Mouse (Mus musculus): Measurements from ENCODE around the gene Fam221a. TPM values are rescaled to one million over a fixed set of nuclear protein-coding genes. Genes with fewer than 3 reads are reported as not detected.
A peak's percentile ranks its signal among the peaks of the same experiment; 100 is the strongest.

Gene Fam221a
- 2.3 TPM in 1 of 2 replicates, not detected in the other for polyA plus RNA-seq (2012; ENCODE audit: insufficient read depth, low replicate concordance)

- Histone ChIP-seq H3K27me3 (replicated peaks) (no peaks in the 10 kb centered on the region), H3K9me3 (no peaks in the 10 kb centered on the region), H3K36me3 (replicated peaks; ENCODE audit: low read length) (no peaks in the 10 kb centered on the region), H3K4me3 (replicated peaks) (peak within 1 kb of the TSS; percentile 94), H3K4me1 (peaks cover 21% of the 10 kb centered on the region)
- no peak for TF ChIP-seq GATA1 (IDR thresholded peaks at IDR 0.05; ENCODE audit: borderline replicate concordance, low read length)
- TF ChIP-seq FLI1 (IDR thresholded peaks at IDR 0.05; ENCODE audit: low read length) = no peak
These were observed at the start of gene Fam221a for GRCm38 (mm10) chr6:49367159-49368054. TSS of gene Fam221a (plus strand) at chr6:49367739.

- H3K36me3 ChIP-seq (replicated peaks; ENCODE audit: low read length) = no peaks in the 10 kb centered on the region
- H3K4me3 ChIP-seq (replicated peaks) = peak within 1 kb of the TSS; percentile 95
- H3K27me3 ChIP-seq (replicated peaks) = no peaks in the 10 kb centered on the region
- TF ChIP-seq FLI1 (IDR thresholded peaks at IDR 0.05; ENCODE audit: low read length) = no peak
- no peak for TF ChIP-seq GATA1 (IDR thresholded peaks at IDR 0.05; ENCODE audit: borderline replicate concordance, low read length)
- no peaks in the 10 kb centered on the region for H3K9me3 ChIP-seq
- peaks cover 41% of the 10 kb centered on the region for H3K4me1 ChIP-seq
These were observed 48.5 kb upstream of the Fam221a start, which contains the start of gene Ccdc126 for GRCm38 (mm10) chr6:49318966-49319594. TSS of gene Ccdc126 (plus strand) at chr6:49319274.

GRCm38 (mm10) chr6:49319595-49320315 lies 47.8 kb upstream of the Fam221a start:
- H3K9me3 ChIP-seq = no peaks in the 10 kb centered on the region
- H3K27me3 ChIP-seq (replicated peaks) = no peaks in the 10 kb centered on the region
- H3K36me3 ChIP-seq (replicated peaks; ENCODE audit: low read length) = no peaks in the 10 kb centered on the region
- TF ChIP-seq FLI1 (IDR thresholded peaks at IDR 0.05; ENCODE audit: low read length) = no peak
- peaks cover 46% of the 10 kb centered on the region for H3K4me1 ChIP-seq
- H3K4me3 ChIP-seq (replicated peaks) = peak overlapping the region; percentile 95

- peak overlapping the region; percentile 18 for H3K4me3 ChIP-seq (replicated peaks)
These were observed 46.2 kb upstream of the Fam221a start for GRCm38 (mm10) chr6:49321341-49321740.

GRCm38 (mm10) chr6:49322056-49322455 lies 45.5 kb upstream of the Fam221a start:
- peaks cover 46% of the 10 kb centered on the region for H3K4me1 ChIP-seq
- H3K9me3 ChIP-seq = no peaks in the 10 kb centered on the region
- no peaks in the 10 kb centered on the region for H3K27me3 ChIP-seq (replicated peaks)
- TF ChIP-seq FLI1 (IDR thresholded peaks at IDR 0.05; ENCODE audit: low read length) = no peak
- TF ChIP-seq GATA1 (IDR thresholded peaks at IDR 0.05; ENCODE audit: borderline replicate concordance, low read length) = no peak
- H3K36me3 ChIP-seq (replicated peaks; ENCODE audit: low read length) = no peaks in the 10 kb centered on the region
- H3K4me3 ChIP-seq (replicated peaks) = no peak overlapping the region

More at GRCm38 (mm10) chr6:49321341-49321740, 46.2 kb upstream of the Fam221a start:
- Histone ChIP-seq H3K36me3 (replicated peaks; ENCODE audit: low read length) (no peaks in the 10 kb centered on the region), H3K9me3 (no peaks in the 10 kb centered on the region), H3K27me3 (replicated peaks) (no peaks in the 10 kb centered on the region), H3K4me1 (peaks cover 46% of the 10 kb centered on the region)
- TF ChIP-seq GATA1 (IDR thresholded peaks at IDR 0.05; ENCODE audit: borderline replicate concordance, low read length) (no peak), FLI1 (IDR thresholded peaks at IDR 0.05; ENCODE audit: low read length) (no peak)

- H3K27me3 ChIP-seq (replicated peaks) = no peaks in the 10 kb centered on the region
These were observed 44.6 kb upstream of the Fam221a start for GRCm38 (mm10) chr6:49322986-49323385.

GRCm38 (mm10) chr6:49324528-49324927 lies 43.0 kb upstream of the Fam221a start:
- no peaks in the 10 kb centered on the region for H3K36me3 ChIP-seq (replicated peaks; ENCODE audit: low read length)
- no peaks in the 10 kb centered on the region for H3K27me3 ChIP-seq (replicated peaks)
- H3K4me1 ChIP-seq = peaks cover 45% of the 10 kb centered on the region
- TF ChIP-seq FLI1 (IDR thresholded peaks at IDR 0.05; ENCODE audit: low read length) (no peak), GATA1 (IDR thresholded peaks at IDR 0.05; ENCODE audit: borderline replicate concordance, low read length) (no peak)
- H3K9me3 ChIP-seq = no peaks in the 10 kb centered on the region
- H3K4me3 ChIP-seq (replicated peaks) = no peak overlapping the region

More at GRCm38 (mm10) chr6:49322986-49323385, 44.6 kb upstream of the Fam221a start:
- TF ChIP-seq FLI1 (IDR thresholded peaks at IDR 0.05; ENCODE audit: low read length) (no peak), GATA1 (IDR thresholded peaks at IDR 0.05; ENCODE audit: borderline replicate concordance, low read length) (no peak)
- Histone ChIP-seq H3K4me1 (peaks cover 46% of the 10 kb centered on the region), H3K9me3 (no peaks in the 10 kb centered on the region), H3K36me3 (replicated peaks; ENCODE audit: low read length) (no peaks in the 10 kb centered on the region), H3K4me3 (replicated peaks) (no peak overlapping the region)

- TF ChIP-seq GATA1 (IDR thresholded peaks at IDR 0.05; ENCODE audit: borderline replicate concordance, low read length) = no peak
- TF ChIP-seq FLI1 (IDR thresholded peaks at IDR 0.05; ENCODE audit: low read length) = no peak
- H3K36me3 ChIP-seq (replicated peaks; ENCODE audit: low read length) = no peaks in the 10 kb centered on the region
- no peaks in the 10 kb centered on the region for H3K9me3 ChIP-seq
- H3K4me1 ChIP-seq = peaks cover 37% of the 10 kb centered on the region
- no peak overlapping the region for H3K4me3 ChIP-seq (replicated peaks)
- H3K27me3 ChIP-seq (replicated peaks) = no peaks in the 10 kb centered on the region
These were observed 42.2 kb upstream of the Fam221a start for GRCm38 (mm10) chr6:49325294-49325693.

- H3K9me3 ChIP-seq = no peaks in the 10 kb centered on the region
- H3K4me1 ChIP-seq = peaks cover 30% of the 10 kb centered on the region
- no peaks in the 10 kb centered on the region for H3K36me3 ChIP-seq (replicated peaks; ENCODE audit: low read length)
- TF ChIP-seq FLI1 (IDR thresholded peaks at IDR 0.05; ENCODE audit: low read length) (no peak), GATA1 (IDR thresholded peaks at IDR 0.05; ENCODE audit: borderline replicate concordance, low read length) (no peak)
- H3K27me3 ChIP-seq (replicated peaks) = no peaks in the 10 kb centered on the region
- H3K4me3 ChIP-seq (replicated peaks) = no peak overlapping the region
These were observed 40.7 kb upstream of the Fam221a start for GRCm38 (mm10) chr6:49326846-49327245.

Measured in megakaryocyte, embryonic 14.5 days (primary cell).